Mouse (Mus musculus) retina, embryonic 14.5 days (tissue): Measurements from ENCODE around the gene Plxnc1.

Experiments
- DNase-seq: peaks from one replicate; pipeline ENCODE4 v3.0.0-alpha.2; 2015; ENCODE audit warnings: low spot score

Plxnc1 gene

GRCm38 (mm10) chr10:94823971-94824760 lies 120.5 kb downstream of the Plxnc1 start:
- no peak for DNase-seq

GRCm38 (mm10) chr10:94818781-94819665 lies 125.6 kb downstream of the Plxnc1 start:
- DNase-seq, result no peak

- DNase-seq, result no peak
Observed at GRCm38 (mm10) chr10:94818127-94818526, 126.5 kb downstream of the Plxnc1 start.

GRCm38 (mm10) chr10:94811907-94812851 lies 132.5 kb downstream of the Plxnc1 start:
- no peak for DNase-seq

- DNase-seq, result no peak
Observed at GRCm38 (mm10) chr10:94809946-94810472, 134.6 kb downstream of the Plxnc1 start.

- no peak for DNase-seq
Observed at GRCm38 (mm10) chr10:94808275-94808674, 136.4 kb downstream of the Plxnc1 start.

- no peak for DNase-seq
Observed at GRCm38 (mm10) chr10:94807323-94807722, 137.3 kb downstream of the Plxnc1 start.

GRCm38 (mm10) chr10:94804909-94805220 lies 139.8 kb downstream of the Plxnc1 start:
- no peak for DNase-seq

- DNase-seq, result no peak
Observed at GRCm38 (mm10) chr10:94804029-94804908, 140.4 kb downstream of the Plxnc1 start.

GRCm38 (mm10) chr10:94800677-94801354 lies 143.8 kb downstream of the Plxnc1 start:
- DNase-seq, result no peak

- no peak for DNase-seq
Observed at GRCm38 (mm10) chr10:94799485-94800239, 145.0 kb downstream of the Plxnc1 start.

- no peak for DNase-seq
Observed at GRCm38 (mm10) chr10:94798128-94798527, 146.5 kb downstream of the Plxnc1 start.

- no peak for DNase-seq
Observed at GRCm38 (mm10) chr10:94794666-94795244, 149.9 kb downstream of the Plxnc1 start.

GRCm38 (mm10) chr10:94793914-94794313 lies 150.7 kb downstream of the Plxnc1 start:
- DNase-seq, result no peak

GRCm38 (mm10) chr10:94789205-94789604 lies 155.4 kb downstream of the Plxnc1 start:
- DNase-seq, result no peak

GRCm38 (mm10) chr10:94780618-94781262 lies 163.9 kb downstream of the Plxnc1 start:
- DNase-seq, result no peak

GRCm38 (mm10) chr10:94779319-94779718 lies 165.3 kb downstream of the Plxnc1 start:
- no peak for DNase-seq

GRCm38 (mm10) chr10:94777576-94777975 lies 167.1 kb downstream of the Plxnc1 start:
- DNase-seq, result no peak

GRCm38 (mm10) chr10:94771496-94771895 lies 173.1 kb downstream of the Plxnc1 start:
- DNase-seq, result no peak
